Mouse (Mus musculus) kidney, postnatal 36 days (tissue): ENCODE measurements around the gene Tada3.

Experiments
- DNase-seq, 2 experiments: peaks; one replicate each; pipeline ENCODE4 v3.0.0; 2021 to 2022; ENCODE audit warnings: mixed read lengths in 2 of 2

Tada3 gene

DNA sequence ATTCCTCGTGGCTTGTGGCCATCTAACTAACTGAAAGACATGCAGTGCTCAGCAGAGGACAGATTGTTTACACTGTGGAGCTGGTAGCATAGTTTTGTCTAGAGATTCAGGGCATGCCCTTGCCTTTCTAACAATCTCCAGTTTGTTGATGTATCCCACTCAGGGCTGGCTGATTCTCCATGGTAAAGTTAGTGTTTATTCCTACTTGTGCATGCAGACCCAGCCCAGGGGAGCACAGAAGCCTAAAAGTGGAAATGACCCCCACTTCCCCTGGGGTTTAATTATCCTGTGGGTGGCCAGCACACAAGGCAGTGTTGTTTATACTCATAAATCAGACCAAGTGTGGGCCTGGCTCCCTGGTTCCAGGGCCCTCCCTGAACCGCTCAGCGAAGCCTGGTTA lies 8.3 kb upstream of the Tada3 start:
- no peak for DNase-seq

DNA sequence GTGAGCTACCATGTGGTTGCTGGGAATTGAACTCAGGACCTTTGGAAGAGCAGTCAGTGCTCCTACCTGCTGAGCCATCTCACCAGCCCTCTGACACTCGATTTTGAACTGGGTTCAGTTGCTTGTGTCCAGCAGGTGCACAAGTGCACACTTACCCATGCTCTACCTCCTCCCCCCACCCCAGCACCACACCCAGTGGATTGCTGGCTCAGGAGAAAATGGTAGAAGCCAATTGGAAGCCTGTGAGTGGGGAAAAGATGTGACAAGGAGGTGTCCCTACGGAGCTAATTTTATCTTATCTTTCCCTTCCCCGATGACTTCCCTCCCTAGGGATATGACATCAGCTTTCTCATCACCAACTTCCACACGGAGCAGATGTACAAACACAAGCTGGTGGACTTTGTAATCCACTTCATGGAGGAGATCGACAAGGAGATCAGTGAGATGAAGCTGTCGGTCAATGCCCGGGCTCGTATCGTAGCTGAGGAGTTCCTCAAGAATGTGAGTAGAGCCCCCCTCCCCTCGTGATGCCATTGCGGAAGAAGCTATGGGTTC lies 7.6 kb upstream of the Tada3 start:
- no peak for DNase-seq

DNA sequence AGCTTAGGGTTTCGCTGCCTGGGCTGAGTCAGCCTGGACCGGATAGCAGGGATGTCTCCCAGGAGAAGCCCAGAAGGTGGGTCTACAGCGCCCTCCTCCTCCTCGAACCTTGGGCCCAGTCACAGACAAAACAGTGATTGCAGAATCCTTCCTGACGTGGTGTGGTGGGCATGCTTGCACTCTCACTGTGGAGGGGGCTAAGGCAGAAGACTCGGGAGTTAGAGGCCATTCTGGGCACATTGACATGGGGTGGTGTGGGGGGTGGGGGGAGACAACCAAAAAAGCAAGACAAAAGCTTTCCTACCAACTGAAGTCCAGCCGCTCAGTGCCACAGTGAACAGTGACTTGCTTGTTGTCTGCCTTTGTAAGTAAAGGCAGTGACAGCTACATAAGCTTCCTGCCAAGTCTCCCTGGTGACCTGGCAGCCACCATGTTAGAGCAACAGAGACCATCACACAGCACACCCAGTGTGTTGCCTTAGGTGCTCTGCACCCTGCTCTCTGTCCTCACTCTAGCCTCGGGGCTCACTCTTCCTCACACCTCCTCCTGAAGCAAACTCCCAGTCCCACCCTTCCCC lies 6.8 kb upstream of the Tada3 start:
- DNase-seq: no peak

DNA sequence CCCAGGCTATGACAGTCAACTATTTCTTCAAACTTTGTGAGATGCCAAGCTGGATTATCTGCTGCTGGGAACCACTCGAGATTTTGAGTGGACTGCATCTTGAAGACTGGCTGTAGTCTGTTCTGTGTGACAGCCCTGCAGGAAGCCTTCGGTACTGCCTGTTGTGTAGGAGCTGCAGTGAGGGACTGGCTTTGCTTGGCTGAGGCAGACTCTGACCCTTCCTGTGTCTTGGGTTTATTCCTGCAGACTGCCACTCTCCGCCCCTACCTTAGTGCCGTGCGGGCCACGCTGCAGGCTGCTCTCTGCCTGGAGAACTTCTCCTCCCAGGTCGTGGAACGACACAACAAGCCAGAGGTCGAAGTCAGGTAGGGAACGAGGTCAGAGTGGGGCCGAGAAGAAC lies 2.8 kb upstream of the Tada3 start:
- DNase-seq: peak; percentile 44 to 61

DNA sequence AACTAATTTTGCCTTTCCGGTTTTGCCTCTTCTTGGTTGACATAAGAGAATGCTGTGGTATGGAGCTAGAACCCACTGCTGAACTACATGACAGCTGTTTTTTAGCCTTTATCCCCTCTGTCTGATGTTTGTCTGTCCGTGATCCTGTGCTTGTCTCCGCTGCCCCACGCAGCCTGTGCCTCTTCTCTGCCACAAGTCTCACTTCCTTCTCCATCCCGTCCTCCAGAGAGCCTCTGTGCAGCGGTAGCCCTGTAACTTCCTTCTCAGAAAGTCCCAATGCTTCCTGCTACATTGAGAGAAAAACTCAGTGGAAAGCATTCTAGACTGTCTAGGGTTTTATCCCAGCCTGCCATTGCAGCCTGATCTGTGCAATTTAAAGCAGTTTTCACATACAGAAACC lies 1.6 kb upstream of the Tada3 start:
- no peak for DNase-seq

DNA sequence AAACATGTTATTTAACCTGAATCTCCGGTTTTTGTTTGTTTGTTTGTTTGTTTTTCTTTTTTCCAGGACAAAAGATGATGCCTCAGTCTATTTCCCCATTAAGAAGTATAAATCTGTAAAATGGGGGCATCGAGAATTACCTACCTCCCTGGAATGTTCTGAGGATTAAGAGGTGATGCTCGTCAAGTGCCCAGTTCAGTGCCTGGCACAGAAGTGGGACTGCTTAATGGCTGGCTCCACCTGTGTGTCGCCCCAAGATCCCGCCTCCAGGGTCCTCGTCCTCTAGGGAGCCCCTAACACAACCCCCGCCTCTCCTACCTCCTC lies 549 bp downstream of the Tada3 start:
- no peak for DNase-seq

DNA sequence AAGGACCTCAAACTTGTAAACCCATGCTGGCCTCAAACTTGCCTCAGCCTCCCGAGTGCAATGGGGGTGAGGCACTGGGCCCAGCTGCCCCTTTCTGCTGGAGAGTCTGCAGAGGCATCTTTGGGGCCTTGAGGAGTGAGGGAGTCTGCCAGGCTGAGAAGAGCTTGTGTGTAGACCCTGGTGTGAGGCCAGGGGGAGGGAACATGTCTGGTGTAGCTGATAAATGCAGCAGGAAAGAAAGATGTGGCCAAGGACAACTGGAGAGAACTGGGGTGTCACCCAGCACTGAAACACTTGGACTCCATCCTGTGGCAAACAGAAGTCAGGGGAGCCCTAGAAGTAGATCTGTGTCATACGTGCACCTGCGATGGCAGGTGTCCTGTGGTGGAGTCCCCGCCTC lies 4.2 kb downstream of the Tada3 start:
- DNase-seq: no peak

DNA sequence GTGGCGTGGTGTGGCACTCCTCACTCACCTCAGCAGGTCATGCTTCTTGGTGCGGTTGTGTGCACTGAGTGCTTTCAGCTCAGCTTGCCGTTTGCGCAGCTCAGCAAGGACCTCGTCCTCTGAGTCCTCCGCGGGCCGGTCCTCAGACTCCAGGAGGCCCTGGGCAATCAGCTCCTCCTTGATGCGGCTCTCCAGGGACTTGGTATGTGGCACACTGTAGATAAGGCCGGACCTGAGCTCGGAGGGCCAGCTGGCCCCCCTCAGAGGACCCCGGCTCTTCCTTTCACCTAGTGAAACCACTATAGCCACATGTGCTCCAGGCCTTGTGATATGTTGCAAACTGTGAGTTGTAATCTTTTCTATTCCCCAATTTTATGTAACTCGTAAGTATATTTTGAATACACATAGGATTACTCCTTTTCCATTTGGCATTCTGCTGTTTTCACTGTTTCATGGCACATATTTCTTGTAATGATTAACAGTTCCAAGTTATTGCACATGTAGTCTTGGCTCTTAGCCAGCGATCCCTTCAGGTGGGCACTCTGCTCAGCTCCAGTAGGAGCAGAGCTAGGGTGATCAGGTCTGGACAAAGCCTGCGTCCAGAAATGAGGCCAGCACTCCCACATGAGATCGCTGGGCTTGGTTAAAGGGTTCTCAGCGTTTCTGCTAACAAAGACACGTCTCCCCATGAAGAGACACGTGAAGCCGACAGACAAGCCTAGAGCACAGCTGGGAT lies 7.3 kb downstream of the Tada3 start:
- peak in 1 of 2 experiments; percentile 26 for DNase-seq

DNA sequence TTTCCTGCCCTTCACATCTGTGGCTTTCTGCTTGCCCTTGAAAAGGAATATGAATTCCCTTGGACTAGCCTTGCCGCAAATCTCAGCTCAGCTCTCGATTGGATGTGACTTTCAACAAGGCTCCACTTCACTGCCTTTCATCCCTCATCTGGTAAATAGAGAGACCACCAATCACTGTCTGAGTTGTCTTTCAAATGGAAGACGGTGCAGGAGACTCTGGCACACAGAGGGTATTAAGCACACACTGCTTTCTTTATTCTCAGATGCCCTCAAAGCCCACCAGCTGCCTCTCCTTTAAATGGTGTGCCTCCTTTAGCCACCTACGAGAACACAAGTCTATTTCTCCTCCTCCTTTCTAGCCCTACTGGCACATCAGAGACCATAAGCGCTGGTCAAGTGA lies 9.1 kb downstream of the Tada3 start:
- no peak for DNase-seq

DNA sequence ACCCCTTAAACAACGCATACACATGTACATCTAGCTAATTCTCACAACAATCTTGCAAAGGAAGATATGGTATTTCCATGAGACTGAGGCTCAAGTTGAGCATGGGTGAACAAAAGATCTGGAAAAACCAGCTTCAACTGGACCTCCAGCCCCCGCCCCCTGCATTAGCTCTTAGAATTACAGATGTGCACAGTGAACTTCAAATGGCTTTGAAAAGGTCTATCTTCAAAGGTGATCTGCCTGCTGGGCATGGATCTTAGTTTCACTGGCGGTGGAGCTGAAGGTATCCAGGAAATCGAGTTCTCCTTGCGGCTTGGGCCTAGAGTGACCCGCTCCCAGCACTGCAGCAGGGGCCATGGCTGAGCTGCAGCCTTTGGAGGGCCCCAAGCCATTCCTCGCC lies 9.6 kb downstream of the Tada3 start:
- DNase-seq: no peak

DNA sequence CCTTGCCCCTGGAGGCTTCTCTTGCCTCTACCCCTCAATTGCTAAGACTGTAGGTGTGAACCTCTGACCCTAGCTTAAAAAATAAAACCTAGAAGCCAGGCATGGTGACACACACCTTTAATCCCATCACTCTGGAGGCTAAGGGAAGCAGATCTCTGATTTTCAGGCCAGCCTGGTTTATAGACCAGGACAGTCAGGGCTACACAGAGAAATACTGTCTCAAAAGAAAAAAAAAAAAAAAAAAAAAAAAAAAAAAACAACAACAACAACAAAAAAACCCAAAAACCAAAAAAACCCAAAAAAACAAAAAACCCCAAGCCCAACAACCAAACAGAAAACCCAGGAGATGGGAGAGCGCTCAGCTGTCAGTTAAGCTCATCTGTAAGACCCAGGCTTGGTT lies 10.1 kb downstream of the Tada3 start:
- no peak for DNase-seq

DNA sequence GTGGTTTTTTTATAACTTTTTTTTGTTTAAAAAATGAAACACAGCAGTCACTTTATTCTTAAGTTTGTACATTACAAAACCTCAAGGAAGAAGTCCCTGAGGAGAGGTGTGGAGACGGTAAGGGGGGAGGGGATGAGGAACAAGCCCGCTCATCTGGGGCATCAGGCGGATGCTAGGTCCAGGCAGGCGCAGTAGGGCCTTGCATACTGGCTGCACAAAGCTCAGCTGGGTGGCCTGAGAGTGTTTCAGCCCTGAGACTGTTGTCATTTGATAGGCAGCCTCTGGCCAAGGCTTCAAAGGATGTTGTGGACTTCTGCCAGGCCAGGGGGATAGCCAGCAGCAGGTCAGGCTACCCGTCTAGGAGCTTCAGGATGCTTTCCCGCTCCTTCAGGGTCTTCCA lies 11.0 kb downstream of the Tada3 start:
- no peak for DNase-seq

DNA sequence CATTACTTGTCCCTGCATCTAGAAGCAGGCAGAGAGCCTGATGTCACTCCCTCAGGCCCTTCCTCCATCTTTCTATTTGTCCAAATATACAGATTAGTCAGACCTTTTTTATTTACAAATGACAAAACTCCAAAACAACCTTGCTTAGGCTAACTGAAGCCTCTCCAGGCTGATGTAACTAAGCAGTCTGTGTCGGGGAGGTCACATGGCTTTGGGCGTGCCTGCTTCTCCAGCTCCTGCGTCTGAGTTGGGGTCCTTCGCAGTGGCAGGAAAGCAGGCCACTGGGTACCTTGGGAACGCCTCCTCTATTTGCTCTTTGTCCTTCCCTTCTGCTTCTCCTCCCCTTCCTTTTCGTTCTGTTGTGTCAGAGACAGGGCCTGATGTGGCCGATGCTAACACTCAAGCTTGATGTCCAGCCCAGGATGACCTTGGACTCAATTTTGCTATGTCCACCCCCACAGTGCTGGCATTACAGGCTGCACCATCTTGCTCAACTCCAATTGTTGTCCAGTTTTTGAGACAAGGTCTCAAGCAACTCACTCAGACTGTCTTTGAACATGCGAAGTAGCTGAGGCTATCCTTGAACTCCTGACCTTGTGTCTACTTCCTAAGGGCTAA lies 13.1 kb downstream of the Tada3 start:
- DNase-seq: no peak

DNA sequence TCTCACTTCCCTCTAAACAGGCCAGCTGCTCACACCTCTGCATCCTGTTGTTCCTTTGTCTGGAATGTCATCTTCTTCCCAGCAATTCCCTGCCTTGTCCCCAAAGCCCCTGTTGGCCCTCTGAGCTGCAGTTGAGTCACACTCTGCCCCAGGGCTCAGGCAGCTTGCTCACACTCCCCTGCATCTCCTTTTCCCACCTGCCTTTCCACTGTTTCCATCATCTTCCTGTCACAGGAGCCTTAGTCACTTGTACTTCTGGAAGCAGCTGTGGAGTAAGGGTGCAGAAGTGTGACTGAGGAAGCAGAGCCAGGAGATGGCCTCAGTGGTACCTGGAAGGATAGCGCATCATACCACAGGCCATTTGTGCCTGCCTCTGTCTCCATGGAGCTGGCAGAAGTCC lies 15.4 kb downstream of the Tada3 start:
- no peak for DNase-seq

DNA sequence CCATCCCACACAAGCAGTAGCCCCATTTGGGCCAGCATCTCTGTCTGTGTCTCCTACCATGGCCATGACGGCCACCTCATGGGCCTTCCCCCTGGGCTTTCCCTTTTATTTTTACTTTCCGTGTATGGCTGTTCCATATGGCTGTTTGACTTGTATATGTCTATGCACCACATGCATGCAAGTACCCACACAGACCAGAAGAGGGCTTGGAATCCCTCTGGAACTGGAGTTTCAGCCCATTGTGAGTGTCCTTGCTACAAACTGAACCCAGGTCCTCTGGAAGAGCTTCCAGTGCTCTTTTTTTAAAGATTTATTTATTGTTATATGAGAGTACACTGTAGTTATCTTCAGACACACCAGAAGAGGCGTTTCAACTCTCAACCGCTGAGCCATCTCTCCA lies 16.2 kb downstream of the Tada3 start:
- no peak for DNase-seq

DNA sequence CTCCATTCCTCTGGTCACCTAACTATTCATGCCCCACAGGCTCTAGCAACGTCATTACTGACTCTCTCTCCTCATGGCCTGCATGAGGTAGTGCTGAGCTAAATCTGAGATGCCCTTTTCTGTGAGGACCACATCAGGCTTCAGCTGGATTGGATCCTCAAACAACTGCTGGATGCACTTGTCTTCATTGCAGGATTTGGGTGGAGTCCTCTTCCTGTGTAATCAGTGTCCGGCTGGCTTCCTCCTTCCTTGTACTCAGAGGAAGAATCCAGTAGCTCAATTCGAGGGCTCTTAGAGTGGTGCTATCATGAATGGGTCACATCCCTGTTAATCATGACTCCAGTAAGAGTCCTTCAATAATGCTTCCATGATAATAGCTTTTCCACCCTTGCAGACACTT lies 24.0 kb downstream of the Tada3 start:
- DNase-seq: no peak

DNA sequence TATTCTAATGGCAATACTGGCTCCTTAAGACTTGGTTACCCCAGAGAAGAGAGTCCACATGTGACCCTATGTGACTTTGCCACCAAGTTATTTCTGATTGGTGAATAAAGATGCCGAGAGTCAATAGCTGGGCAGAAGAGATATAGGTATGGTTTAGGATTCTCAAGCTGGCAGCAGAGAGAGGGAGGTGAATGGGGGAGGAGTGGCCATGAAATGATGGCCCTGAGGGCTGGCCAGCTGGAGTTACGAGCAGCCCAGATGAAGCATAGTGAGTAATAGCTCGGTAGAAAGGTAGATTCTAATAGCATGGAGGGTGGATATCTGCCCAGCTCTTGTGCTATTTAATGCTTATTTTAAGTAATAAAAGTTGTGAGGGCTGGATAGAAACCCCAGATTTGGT lies 24.9 kb downstream of the Tada3 start:
- DNase-seq: no peak

DNA sequence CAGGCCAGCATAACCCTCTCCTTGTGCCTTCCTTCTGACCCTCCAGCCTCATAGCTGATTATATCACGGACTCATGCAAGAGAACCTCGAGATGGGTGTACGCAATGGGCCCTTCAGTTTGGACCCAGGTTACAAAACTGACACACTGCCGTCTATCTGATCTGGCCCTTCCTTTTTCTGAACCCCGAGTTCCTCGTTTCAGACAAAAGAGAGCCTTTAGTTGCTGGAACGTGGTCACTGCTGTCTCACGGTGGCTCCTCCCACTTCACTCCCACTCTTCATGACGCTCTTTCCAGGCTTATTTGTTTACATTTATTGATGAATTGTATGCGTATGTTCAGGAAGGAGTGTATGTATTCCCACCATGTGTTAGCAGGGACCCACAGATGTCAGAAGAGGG lies 26.0 kb downstream of the Tada3 start:
- no peak for DNase-seq

DNA sequence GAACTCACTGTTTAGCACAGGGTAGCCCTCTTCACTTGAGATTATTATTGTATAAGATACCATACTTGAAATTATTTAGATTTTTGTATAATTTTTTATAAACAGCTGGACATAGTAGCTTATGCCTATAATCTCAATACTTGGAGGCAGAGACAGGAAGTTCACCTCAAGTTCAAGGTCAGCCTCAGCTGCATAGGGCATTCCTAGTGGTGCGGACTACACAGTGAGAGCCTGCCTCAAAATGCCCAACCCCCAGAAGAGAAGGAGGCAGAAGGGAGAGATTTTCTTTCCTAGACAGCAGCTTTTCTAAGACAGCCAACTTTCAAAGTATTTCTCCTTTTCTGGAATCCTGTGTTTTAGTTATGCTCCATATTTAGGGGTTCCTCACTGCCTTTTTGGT lies 26.5 kb downstream of the Tada3 start:
- no peak for DNase-seq

DNA sequence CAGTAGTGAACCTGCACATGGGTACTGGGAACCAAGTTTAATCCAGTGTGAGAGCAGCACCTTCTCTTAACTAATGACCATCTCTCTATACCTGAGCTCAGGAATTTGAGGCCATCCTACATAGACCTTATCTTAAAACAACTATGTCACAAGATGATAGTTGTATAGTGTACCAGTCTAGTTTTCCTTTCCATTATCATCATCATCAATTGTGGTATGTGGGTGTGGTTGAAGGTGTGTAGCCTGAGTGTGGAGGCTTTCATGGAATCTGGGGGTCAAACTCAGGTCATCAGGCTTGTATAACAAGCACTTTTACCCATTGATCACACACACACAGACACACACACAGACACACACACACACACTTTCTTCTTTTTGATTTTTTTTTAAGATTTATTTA lies 27.1 kb downstream of the Tada3 start:
- no peak for DNase-seq

DNA sequence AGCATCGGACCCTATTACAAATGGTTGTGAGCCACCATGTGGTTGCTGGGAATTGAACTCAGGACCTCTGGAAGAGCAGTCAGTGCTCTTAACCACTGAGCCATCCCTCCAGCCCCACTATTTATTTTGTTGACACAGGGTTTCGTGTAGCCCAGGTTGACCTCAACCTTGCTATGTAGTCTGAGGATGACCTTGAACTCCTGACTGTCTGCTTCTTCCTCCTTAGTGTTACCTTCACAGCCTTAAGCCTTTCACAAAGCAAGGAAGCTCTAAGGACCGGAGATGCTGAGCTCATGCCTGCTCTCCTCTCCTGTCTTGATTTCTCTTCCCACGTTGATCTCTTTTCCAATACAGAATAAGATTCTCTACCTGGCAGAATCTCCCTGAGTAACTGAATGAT lies 30.8 kb downstream of the Tada3 start:
- DNase-seq: no peak

DNA sequence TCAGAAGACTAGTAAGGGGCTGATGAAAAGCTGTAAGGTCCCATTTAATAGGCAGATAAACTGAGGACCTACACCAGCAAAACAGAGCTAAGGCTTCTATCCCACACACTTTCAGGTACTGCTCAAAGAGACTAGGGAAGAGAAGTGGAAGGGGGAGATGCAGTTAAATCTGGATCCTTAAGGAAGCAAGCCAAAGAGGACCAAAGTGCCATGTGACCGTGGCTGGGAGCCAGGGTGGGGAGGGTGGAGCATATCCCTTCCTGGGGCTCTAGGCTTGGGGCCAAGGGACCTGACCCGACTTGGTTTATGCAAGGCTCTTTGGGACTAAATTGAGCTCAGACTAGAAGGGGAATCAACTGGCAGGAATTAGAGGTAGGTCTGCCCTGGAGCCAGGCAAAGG lies 33.4 kb downstream of the Tada3 start:
- DNase-seq: peak; percentile 98

DNA sequence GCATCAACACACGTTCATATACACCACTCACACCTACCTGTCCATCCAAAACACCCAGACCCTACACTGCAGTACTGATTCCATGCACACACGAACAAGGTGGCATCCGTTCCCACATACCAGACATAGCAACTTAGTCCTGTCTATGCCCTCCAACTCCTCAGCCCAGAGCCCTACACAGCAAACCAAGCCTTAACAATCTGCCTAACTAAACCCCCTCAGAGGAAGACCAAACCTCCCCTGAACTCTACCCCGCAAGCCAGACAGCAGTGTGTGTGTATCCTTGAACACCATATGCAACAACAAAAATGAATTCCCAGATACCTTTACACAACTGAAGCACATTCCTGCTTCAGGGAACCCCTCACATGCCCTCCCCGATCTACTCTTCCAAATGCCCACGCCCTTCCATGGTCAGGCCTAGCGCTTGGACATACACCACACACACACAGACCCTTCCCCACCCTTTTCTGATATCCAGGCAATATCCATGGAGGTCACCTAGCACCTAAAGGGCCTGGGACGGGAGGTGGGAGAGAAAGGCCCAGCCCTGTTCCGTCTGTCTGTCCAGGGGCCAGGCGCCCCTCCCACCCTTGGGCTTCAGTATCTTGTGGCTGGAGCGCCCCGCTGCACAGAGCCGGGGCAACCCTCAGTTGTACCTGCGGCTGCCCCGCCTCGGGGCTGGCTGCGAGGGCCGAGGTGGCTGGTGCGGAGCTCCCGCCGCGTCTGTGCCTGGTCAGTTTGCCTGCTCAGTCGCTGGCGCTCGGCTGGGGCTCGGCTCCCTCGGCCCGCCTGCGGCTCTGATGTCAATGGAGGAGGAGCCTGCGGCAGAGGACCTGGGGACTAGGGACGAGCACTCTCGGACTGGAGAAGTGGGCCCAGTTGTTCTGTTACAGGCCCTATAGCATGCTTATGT lies 34.2 kb downstream of the Tada3 start, which contains the start of gene Camk1:
TSS of gene Camk1 (minus strand) at position 808 of the 916 bp plus-strand sequence.
- DNase-seq: peak; percentile 87 to 89
